Mouse (Mus musculus): ENCODE data around the gene Slc15a3.

DNA sequence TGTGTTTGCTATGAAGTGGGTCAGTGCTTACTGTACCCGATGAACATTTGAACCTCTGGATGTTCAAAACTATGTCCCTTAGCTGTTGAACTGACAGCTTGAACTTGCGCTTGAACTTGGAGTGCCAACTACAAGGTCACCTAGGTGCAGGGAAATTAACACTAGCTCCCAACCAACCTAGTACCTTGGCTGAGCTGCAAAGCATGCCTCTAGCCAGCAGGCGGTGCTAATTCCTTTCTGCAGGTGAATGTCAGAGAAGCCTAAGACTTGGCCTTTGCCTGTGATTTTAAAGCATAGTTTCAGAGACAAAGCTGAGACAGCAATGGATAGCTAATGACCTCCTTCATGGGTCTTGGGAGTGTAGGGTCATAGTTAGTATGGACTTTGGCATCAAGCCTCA, 68.4 kb downstream of the Slc15a3 start:
- TF ChIP-seq EP300 (IDR thresholded peaks at IDR 0.05; ENCODE audit: low read depth) = no peak
- TF ChIP-seq CTCF (IDR thresholded peaks at IDR 0.05; ENCODE audit: low read depth) = peak; percentile 86
